Mouse (Mus musculus) liver, embryonic 12.5 days (tissue): ENCODE results near the gene 6430550D23Rik. TPM values are rescaled to one million over a fixed set of nuclear protein-coding genes. Genes with fewer than 3 reads are reported as not detected.

Source experiments
- ATAC-seq: fragments of 200-750 bp; cut with Nextera tagmentation; 2 replicates; pipeline ENCODE4 v1.8.0; 2017; ENCODE audit warnings: moderate number of reproducible peaks, mild to moderate bottlenecking, moderate library complexity
- H3K27ac ChIP-seq: fragments of 300-500 bp; sonication (generic); 2 replicates; pipeline ENCODE4 v1.5.1; 2016; ENCODE audit warnings: mild to moderate bottlenecking
- H3K27me3 ChIP-seq: fragments of 300-500 bp; sonication (generic); replicated peaks from 2 replicates; pipeline ENCODE4 v1.6.1; 2016; ENCODE audit warnings: mild to moderate bottlenecking, moderate library complexity
- H3K36me3 ChIP-seq: fragments of 300-500 bp; sonication (generic); 2 replicates; pipeline ENCODE4 v1.6.1; 2016; ENCODE audit warnings: mild to moderate bottlenecking, moderate library complexity
- H3K4me1 ChIP-seq: fragments of 300-500 bp; sonication (generic); 2 replicates; pipeline ENCODE4 v1.6.1; 2016
- H3K4me2 ChIP-seq: fragments of 300-500 bp; sonication (generic); 2 replicates; pipeline ENCODE4 v1.6.1; 2016; ENCODE audit warnings: mild to moderate bottlenecking, moderate library complexity
- H3K4me3 ChIP-seq: fragments of 300-500 bp; sonication (generic); 2 replicates; pipeline ENCODE4 v1.5.1; 2016; ENCODE audit warnings: mild to moderate bottlenecking, moderate library complexity
- H3K9ac ChIP-seq: fragments of 300-500 bp; sonication (generic); 2 replicates; pipeline ENCODE4 v1.6.1; 2016; ENCODE audit warnings: mild to moderate bottlenecking, moderate library complexity
- H3K9me3 ChIP-seq: fragments of 300-500 bp; sonication (generic); replicated peaks from 2 replicates; pipeline ENCODE4 v1.6.1; 2016; ENCODE audit warnings: mild to moderate bottlenecking, moderate library complexity
- WGBS: fragments of 180-500 bp; shearing (Covaris S2); methylation state at CpG from one replicate; pipeline ENCODE4 v1.1.7; 2016; ENCODE audit not compliant: insufficient replicate concordance; 5-methylcytosine and 5-hydroxymethylcytosine counted together
- polyA plus RNA-seq: library from polyadenylated mRNA; unstranded; fragments of >200 nt; fragmentation: Nextera tagmentation; extraction: Ambion mirVana; gene quantifications from 2 replicates; pipeline ENCODE4 v1.2.1, GENCODE M21; 2016

Gene 6430550D23Rik
- polyA plus RNA-seq, 1 experiment from 2014 or later: 1.6 TPM

DNA sequence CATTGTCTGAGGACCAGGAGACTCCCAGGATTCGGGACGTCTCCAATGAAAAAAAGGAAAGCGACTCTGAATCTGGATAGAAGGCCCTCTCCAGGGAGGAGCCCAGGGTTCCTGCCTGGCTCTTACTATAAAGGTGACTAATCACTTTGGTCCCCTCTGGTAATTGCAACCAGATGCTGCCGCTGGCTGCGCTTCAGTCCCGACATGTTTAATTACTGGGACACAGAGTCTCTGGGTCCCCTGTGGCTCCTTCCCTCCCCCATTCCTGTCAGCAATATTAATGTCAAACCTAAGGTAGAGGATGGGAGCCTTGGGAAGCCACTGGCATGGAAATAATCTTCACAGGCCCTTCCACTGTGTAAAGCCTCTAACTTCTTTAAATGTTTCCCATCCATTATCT, 58.4 kb downstream of the 6430550D23Rik start:
- 58% methylated on average over 6 of the region's 6 CpGs for WGBS
- H3K27me3 ChIP-seq: peaks cover 21% of the 10 kb centered on the region; the same call in 1 of the 2 replicates
- H3K4me1 ChIP-seq: peaks cover 44% of the 10 kb centered on the region
- H3K9me3 ChIP-seq: no peaks in the 10 kb centered on the region
- no peak overlapping the region for H3K27ac ChIP-seq
- no peak overlapping the region for H3K4me3 ChIP-seq
- ATAC-seq: no peak
- H3K36me3 ChIP-seq: no peaks in the 10 kb centered on the region
- no peak overlapping the region for H3K4me2 ChIP-seq
- no peak overlapping the region for H3K9ac ChIP-seq

DNA sequence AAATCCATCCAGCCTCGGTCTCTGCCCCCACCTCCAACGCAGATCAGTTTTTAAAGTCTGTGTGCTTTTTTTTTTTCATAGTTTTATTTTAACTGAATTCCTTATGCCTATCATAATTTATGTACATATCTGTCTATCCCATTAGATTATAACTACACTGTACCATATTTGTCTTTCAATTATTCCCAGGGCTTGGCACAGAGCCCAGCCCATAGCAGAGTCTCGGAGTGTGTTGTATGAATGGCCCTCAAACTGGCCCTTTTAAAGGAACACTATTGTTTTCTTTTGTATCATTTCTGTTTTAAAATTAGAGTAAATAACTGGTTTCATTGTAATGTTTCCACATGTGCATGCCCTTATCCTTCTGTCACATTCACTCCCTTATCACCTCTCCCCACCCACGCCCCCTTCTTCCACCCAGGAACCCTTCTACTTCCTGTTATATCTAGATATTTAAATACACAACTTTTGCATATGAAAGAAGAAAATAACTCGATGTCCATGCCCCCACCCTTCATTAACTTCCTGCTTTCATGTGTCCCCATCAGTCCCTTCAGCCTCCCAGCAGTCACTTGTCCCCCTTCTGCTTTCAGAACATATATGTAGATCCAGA, 60.3 kb downstream of the 6430550D23Rik start:
- ATAC-seq: peak; percentile 70
- Histone ChIP-seq H3K4me3 (no peak overlapping the region), H3K27me3 (peaks cover 19% of the 10 kb centered on the region; the same call in 1 of the 2 replicates), H3K4me2 (peak overlapping the region; percentile 14), H3K9ac (no peak overlapping the region), H3K4me1 (peaks cover 57% of the 10 kb centered on the region), H3K27ac (peak overlapping the region; percentile 53), H3K9me3 (no peaks in the 10 kb centered on the region), H3K36me3 (no peaks in the 10 kb centered on the region)
- WGBS: 43% methylated on average over 5 of the region's 5 CpGs

DNA sequence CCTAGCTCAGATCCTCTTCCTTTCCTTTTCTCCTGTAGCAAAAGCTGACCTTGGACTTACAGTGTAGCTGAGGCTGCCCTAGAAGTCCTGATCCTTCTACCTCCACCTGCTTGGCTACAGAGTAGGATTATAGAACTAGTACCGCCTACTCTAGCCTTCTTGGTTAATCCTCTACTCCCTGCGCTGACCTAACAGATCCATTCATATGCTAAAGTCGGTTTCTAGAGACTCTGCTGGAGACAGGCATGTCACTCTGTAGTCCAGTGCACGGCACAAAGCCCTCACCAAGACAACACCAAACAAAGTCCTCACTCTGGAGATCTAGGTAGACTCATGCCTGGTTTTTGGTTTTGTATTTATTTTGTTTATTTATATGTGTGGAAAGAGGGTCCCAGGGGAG, 61.3 kb downstream of the 6430550D23Rik start:
- Histone ChIP-seq H3K27ac (peak overlapping the region; percentile 53), H3K9me3 (no peaks in the 10 kb centered on the region), H3K4me2 (no peak overlapping the region), H3K27me3 (peaks cover 19% of the 10 kb centered on the region; the same call in 1 of the 2 replicates), H3K9ac (no peak overlapping the region), H3K4me3 (no peak overlapping the region), H3K36me3 (no peaks in the 10 kb centered on the region), H3K4me1 (peaks cover 48% of the 10 kb centered on the region)
- no peak for ATAC-seq
- 50% methylated on average over 4 of the region's 4 CpGs for WGBS

DNA sequence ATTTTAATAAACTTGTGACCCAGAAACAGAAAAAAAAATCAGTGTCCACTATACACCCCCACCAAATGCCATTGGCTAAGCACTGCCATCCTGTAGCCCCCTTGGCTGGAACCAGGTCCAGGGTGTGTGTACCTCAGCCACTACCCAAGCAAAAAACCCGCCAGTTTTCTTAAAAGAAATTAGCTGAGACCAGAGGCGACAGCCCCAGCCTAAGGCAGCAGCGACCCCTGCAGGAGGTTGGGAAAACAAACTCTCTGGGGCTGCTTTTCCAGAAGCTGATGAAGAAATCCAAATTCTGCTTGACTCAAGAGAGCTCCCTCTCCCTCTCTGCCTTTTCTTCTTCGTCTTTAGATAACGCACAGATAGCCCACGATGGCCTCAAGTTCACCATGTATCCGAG, 61.7 kb downstream of the 6430550D23Rik start:
- Histone ChIP-seq H3K4me1 (peaks cover 47% of the 10 kb centered on the region), H3K36me3 (no peaks in the 10 kb centered on the region), H3K4me3 (no peak overlapping the region), H3K4me2 (no peak overlapping the region), H3K27me3 (peaks cover 19% of the 10 kb centered on the region; the same call in 1 of the 2 replicates), H3K9ac (no peak overlapping the region), H3K27ac (no peak overlapping the region), H3K9me3 (no peaks in the 10 kb centered on the region)
- 5% methylated on average over 7 of the region's 7 CpGs for WGBS
- no peak for ATAC-seq

DNA sequence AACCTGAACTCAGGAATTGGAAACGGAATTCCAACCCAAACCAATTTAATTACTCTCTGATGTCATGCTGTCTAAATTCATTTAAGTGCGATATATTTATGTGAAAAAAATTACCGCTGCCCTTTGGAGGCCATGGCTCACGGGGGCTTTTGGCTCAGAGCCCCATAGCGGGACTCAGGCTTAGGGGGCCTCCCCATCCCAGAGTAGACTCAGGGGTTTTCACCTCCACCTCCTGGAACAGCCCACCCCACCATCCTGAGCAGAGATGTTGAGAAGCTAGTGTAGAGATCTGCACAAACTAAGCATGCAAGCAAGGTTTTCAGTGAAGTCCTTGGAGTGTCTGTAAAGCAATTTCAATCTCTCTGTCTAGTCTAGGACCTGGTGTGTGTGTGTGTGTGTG, 62.2 kb downstream of the 6430550D23Rik start:
- H3K36me3 ChIP-seq: no peaks in the 10 kb centered on the region
- H3K9me3 ChIP-seq: no peaks in the 10 kb centered on the region
- H3K9ac ChIP-seq: no peak overlapping the region
- 71% methylated on average over 5 of the region's 5 CpGs for WGBS
- no peak overlapping the region for H3K4me3 ChIP-seq
- H3K4me2 ChIP-seq: no peak overlapping the region
- H3K27ac ChIP-seq: no peak overlapping the region
- ATAC-seq: no peak
- peaks cover 47% of the 10 kb centered on the region for H3K4me1 ChIP-seq
- peaks cover 19% of the 10 kb centered on the region; the same call in 1 of the 2 replicates for H3K27me3 ChIP-seq

DNA sequence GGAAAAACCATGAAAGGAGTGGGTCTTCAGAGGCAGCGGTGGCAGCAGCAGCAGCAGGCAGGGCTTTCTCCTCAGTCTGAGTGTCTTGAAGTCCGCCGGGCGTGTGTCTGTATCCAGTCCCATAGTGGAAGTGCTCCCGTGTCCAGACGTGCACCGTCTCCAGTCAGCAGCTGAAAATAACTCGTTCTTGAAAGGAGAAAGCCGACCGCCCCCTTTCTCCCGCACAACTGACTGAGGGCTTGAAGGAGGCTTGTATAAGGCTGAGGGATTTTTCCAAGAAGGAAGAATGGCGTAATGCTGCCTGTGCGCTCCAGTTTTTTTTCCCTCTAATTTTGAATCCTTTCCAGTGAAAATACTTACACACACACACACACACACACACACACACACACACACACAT, 62.7 kb downstream of the 6430550D23Rik start, which contains the start of gene Gdf5:
Gene Gdf5, minus strand, starts transcription at position 244 of the 400 bp plus-strand sequence.
- H3K9ac ChIP-seq: no peak within 1 kb of the TSS
- no peaks in the 10 kb centered on the region for H3K36me3 ChIP-seq
- peaks cover 19% of the 10 kb centered on the region; the same call in 1 of the 2 replicates for H3K27me3 ChIP-seq
- H3K9me3 ChIP-seq: no peaks in the 10 kb centered on the region
- H3K4me1 ChIP-seq: peaks cover 47% of the 10 kb centered on the region
- ATAC-seq: no peak
- no peak within 1 kb of the TSS for H3K4me2 ChIP-seq
- no peak within 1 kb of the TSS for H3K27ac ChIP-seq
- no peak within 1 kb of the TSS for H3K4me3 ChIP-seq
- 76% methylated on average over 13 of the region's 13 CpGs for WGBS

DNA sequence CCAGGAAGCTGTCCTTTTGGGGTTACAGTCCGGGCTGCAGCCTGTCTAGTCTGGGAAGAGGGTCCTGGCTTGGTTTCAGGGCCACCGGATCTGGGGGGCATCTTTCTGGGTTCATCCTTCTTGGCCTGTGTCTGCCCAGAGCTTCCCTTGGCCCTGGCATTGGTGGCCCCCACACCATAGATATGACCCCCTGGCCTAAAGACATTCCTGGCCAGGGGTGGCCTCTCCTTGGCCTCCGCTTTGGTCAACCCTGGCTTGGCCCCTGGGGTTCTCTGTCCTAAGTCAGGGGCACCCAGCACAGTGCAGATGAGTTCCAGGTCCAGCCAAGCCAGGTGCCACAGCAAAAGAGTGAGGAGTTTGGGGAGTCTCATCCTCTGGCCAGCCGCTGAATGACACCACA, 63.1 kb downstream of the 6430550D23Rik start:
- H3K4me1 ChIP-seq: peaks cover 47% of the 10 kb centered on the region
- WGBS: 70% methylated on average over 4 of the region's 4 CpGs
- H3K9ac ChIP-seq: no peak overlapping the region
- peaks cover 19% of the 10 kb centered on the region; the same call in 1 of the 2 replicates for H3K27me3 ChIP-seq
- H3K27ac ChIP-seq: no peak overlapping the region
- no peak for ATAC-seq
- no peaks in the 10 kb centered on the region for H3K36me3 ChIP-seq
- no peak overlapping the region for H3K4me2 ChIP-seq
- H3K9me3 ChIP-seq: no peaks in the 10 kb centered on the region
- H3K4me3 ChIP-seq: no peak overlapping the region

DNA sequence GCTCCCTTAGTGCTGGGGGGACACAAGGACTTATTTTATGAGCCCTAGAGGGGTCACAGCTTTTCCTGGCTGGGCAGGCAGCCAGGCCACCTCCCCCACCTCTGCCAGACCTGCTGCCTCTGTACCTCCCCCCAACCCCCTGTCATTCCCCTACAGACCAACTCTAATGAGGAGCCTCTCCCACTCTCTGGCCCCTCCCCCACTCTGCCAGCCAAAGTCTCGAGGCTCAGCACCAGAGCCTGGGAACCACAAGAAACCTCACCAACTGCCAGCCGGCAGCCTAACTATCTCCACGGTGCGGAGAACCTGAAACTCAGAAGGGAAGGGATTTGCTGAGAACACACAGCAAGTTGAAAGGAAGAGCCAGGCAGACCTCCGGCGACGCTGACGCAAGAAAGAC, 64.3 kb downstream of the 6430550D23Rik start:
- Histone ChIP-seq H3K27ac (no peak overlapping the region), H3K4me2 (peak overlapping the region; percentile 43), H3K9me3 (no peaks in the 10 kb centered on the region), H3K36me3 (no peaks in the 10 kb centered on the region), H3K9ac (no peak overlapping the region), H3K4me1 (peaks cover 43% of the 10 kb centered on the region), H3K4me3 (no peak overlapping the region), H3K27me3 (peaks cover 13% of the 10 kb centered on the region; the same call in 1 of the 2 replicates)
- 22% methylated on average over 8 of the region's 8 CpGs for WGBS
- no peak for ATAC-seq

DNA sequence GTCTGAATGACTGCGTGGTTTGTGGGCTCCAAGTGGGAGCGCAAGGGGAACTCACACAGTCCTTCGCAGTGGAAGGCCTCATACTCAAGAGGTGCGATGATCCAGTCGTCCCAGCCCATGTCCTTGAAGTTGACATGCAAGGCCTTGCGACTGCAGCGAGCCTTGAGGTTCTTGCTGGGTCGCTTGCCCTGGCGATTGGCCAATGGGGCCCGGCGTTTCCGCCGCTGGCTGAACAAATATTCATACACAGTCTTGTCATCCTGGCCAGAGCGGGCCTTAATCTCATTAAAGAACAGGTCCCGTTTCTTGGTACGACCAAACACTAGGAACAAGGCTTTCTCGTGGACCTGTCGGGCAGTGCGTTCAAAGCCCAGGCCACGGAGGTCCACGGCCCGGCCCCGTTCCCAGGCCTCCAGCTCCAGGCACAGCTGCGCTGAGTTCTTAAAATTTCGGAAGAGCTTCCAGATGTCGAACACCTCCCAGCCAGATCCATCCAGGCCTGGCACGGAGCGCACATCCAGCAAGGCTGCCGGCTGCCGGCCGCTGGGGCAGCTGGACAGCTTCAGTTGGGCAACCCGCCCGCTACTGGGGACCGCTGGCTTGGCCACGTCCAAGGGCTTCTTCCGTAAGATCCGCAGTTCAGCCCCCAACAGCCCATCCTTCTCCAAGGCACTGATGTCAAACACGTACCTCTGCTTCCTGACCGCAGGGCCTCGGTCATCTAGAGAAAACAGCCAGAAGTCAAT, 65.9 kb downstream of the 6430550D23Rik start:
- Histone ChIP-seq H3K36me3 (no peaks in the 10 kb centered on the region), H3K4me1 (peaks cover 27% of the 10 kb centered on the region), H3K27me3 (peaks cover 13% of the 10 kb centered on the region; the same call in 1 of the 2 replicates), H3K4me3 (no peak overlapping the region), H3K4me2 (no peak overlapping the region), H3K9ac (no peak overlapping the region), H3K27ac (no peak overlapping the region), H3K9me3 (no peaks in the 10 kb centered on the region)
- ATAC-seq: no peak
- 87% methylated on average over 40 of the region's 40 CpGs for WGBS

DNA sequence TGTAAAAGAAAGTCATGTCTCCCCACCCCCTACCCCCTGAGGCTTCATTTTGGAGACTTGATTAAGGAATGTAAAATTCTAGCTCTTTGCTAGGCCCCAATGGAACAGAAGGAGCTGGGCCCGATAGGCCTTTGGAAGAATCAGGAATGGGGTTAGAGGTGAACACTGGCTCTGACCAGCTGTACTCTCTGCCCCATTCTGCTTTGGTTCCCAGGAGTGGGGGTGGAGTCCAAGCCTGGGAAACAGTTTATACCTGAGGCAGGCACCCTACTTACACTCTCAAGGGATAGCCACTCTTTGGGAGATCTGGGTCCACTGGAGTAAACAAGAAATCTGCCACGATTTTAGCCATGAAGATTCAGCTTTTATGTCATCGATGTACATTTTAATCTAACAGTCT, 67.1 kb downstream of the 6430550D23Rik start, which contains the start of gene Gm15557:
Gene Gm15557, plus strand, starts transcription at position 48 of the 400 bp plus-strand sequence.
- Histone ChIP-seq H3K4me3 (no peak within 1 kb of the TSS), H3K4me1 (peaks cover 15% of the 10 kb centered on the region; the same call in 1 of the 2 replicates), H3K27ac (no peak within 1 kb of the TSS), H3K4me2 (no peak within 1 kb of the TSS), H3K27me3 (peaks cover 13% of the 10 kb centered on the region; the same call in 1 of the 2 replicates), H3K36me3 (no peaks in the 10 kb centered on the region), H3K9ac (no peak within 1 kb of the TSS), H3K9me3 (no peaks in the 10 kb centered on the region)
- WGBS: 72% methylated on average over 3 of the region's 3 CpGs
- no peak for ATAC-seq

DNA sequence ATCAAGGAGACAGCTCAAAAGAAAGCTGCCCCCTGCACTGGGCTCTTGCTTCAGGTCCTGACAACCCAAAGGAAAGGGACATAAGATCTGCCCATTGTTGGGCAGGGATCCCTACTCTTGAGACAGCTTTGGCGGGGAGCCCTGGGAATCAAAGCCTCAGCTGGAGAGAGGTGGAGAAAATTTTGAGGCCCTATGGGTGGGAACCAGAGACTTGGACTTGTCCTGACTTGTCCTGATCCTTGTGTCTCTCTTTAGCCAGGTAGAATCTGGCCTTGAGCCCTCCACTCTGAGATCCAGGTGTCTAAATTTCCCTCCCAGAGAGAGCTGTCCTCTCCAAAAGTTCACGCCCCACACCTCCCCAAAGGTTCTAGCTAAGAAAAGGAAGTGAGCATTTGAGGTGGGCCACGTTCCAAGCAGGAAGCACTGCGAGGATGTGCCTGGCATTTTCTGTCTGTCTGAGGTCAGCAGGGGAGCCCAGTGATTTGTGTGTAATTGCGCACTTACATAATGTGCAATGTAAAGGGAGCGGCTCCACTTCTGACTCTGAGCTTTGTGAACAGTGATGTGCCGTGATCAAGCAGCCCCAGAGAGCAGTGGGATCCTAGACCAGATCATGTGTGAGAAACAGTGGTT, 67.8 kb downstream of the 6430550D23Rik start:
- 63% methylated on average over 7 of the region's 7 CpGs for WGBS
- Histone ChIP-seq H3K27ac (no peak overlapping the region), H3K9me3 (no peaks in the 10 kb centered on the region), H3K4me3 (no peak overlapping the region), H3K4me1 (peaks cover 13% of the 10 kb centered on the region; the same call in 1 of the 2 replicates), H3K4me2 (no peak overlapping the region), H3K36me3 (no peaks in the 10 kb centered on the region), H3K9ac (no peak overlapping the region), H3K27me3 (peaks cover 13% of the 10 kb centered on the region; the same call in 1 of the 2 replicates)
- ATAC-seq: no peak
